Mouse (Mus musculus) left cerebral cortex, postnatal 36 days (tissue): ENCODE results near the gene Gar1. TPM values are rescaled to one million over a fixed set of nuclear protein-coding genes. Genes with fewer than 3 reads are reported as not detected.

Experiments used
- DNase-seq, 2 experiments: peaks; one replicate each; pipeline ENCODE4 v3.0.0; 2021 to 2022; ENCODE audit warnings: low spot score in 2 of 2, mixed read lengths in 1 of 2
- intact Hi-C: fragments of 180-260 bp; cut with DNase I; formaldehyde crosslinking; loops from one replicate; pipeline ENCODE4 v1.15.1; 2025
- total RNA-seq, 2 experiments: library from RNA; stranded (reverse); gene quantifications; 2 replicates each; pipeline ENCODE4 v1.2.3; 2021

Gar1 gene
- total RNA-seq, result 10 to 100 TPM; 40.5 to 46.1 TPM

- intact Hi-C loops, result loop anchor here (1.0 kb wide), 1 partner anchor 47 kb away; the partner anchor contains the start of gene Pla2g12a
- peak; percentile 96 to 98 for DNase-seq
Measured at GRCm38 (mm10) chr3:129831035-129831568, at the start of gene Gar1. Gene Gar1, minus strand, starts transcription at chr3:129831396.

GRCm38 (mm10) chr3:129879913-129880312 is 48.7 kb upstream of the Gar1 start:
- intact Hi-C loops, result no loop called here

GRCm38 (mm10) chr3:129879131-129879757 is 48.0 kb upstream of the Gar1 start:
- no peak for DNase-seq
- intact Hi-C loops, result no loop called here

More at GRCm38 (mm10) chr3:129879913-129880312, 48.7 kb upstream of the Gar1 start:
- DNase-seq, result no peak

DNA sequence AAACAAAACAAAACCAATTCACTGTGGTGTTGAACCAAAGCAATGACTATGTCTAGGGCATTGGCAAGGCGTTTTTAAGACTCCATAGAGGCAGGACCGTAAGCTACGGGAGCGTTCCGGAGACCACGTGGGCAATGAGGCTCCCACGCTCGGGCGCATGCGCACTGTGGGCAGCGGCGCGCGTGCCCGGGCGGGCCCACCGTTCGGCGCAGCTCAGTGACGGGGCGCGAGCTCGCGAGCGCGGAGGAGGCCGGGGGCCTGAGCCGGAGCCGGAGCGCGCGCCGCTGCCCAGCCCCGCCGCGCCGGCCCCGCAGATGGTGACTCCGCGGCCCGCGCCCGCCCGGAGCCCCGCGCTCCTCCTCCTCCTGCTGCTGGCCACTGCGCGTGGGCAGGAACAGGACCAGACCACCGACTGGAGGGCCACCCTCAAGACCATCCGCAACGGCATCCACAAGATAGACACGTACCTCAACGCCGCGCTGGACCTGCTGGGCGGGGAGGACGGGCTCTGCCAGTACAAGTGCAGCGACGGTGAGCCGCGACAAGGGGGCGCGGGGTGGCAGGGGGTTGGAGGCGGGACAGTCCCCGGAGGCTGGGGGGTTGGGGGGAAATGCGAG is 47.3 kb upstream of the Gar1 start, which contains the start of gene Pla2g12a:
TSS of gene Pla2g12a (plus strand) at position 202 of the 617 bp plus-strand sequence.
- intact Hi-C loops, result loop anchor here (1.0 kb wide), 1 partner anchor 47 kb away; the partner anchor contains the start of gene Gar1

DNA sequence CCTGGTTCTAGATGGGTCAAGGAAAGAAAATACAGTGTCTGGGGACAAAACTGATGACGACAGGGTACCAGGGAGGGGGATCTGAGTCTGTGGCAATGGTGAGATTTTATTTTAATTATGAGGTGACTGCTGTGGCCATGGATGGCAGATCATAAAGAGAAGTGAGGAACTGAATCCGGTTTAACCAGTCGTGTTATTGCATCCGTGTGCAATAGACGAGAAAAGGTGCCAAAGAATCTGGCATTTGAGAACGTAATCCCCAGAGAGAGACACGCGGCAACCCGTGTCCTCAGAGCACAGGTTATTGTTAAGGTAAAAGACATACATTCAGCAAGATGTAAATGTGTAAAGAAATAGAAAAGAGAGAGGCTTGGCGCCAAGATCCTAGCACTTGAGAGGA is 46.1 kb upstream of the Gar1 start:
- intact Hi-C loops, result no loop called here
- no peak for DNase-seq

More for the DNA sequence above, 47.3 kb upstream of the Gar1 start, which contains the start of gene Pla2g12a:
- DNase-seq, result peak; percentile 92 to 95

DNA sequence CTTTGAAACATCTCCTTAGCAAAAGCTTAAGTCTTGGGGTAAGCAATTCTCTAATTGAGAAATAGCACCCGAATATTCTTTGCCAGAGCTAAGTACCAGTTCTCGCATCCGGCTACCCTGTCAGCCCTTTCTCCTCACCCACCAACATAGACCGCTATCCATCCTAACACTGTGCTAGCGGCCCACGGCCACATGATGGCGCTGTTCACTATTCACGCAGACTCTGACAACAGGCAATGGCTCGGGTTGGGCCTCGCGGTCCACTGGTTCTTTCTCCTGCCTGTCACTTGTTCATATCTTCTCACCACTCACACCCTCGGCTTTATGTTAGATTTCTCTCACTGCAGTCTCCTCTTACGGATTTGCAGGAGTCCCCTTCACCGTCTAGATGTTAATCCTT is 32.5 kb upstream of the Gar1 start:
- intact Hi-C loops, result no loop called here
- DNase-seq, result no peak

- intact Hi-C loops, result no loop called here
- DNase-seq, result no peak
Measured at GRCm38 (mm10) chr3:129862592-129862991, 31.4 kb upstream of the Gar1 start.

GRCm38 (mm10) chr3:129846846-129847245 is 15.7 kb upstream of the Gar1 start:
- DNase-seq, result no peak
- intact Hi-C loops, result no loop called here

DNA sequence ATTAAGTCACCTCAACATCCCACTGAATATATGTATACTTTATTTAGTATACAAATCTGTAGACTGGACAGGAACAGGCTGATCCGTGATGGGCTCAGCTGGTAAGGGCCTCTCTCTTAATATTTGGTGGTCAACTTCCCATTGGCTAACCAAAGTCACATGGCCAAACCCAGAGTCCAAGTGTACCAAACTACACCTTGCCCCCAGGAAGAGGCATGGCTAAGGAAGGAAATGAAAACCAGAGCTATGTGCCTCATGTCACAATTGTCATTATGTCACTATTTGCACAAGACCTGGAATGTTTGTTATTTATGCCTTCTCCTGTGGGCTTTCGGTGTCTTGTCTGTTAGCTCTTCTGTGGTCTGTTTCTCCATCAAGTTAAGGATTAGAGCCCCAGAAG is 14.7 kb upstream of the Gar1 start:
- no peak for DNase-seq
- intact Hi-C loops, result no loop called here

DNA sequence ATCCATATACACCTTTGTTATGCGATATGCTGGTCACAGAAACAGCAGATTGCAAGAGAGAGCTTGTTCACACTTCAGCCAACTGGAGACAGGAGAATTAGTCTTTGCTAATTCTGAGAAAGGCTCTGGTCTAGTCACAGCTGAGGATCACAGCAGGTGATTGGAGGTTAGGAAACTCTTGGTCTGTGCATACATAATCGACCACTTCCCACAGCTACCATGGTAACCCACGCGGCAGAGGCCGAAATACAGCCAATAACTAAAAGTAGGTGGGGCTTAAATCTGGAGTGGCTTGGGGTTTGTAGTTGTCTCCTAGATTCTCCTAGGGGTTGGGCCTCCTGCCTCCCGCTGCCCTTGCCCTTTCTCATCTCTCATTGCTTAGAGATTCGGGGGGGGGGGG is 6.8 kb upstream of the Gar1 start:
- intact Hi-C loops, result no loop called here
- DNase-seq, result no peak

GRCm38 (mm10) chr3:129836965-129837364 is 5.8 kb upstream of the Gar1 start:
- no peak for DNase-seq
- intact Hi-C loops, result no loop called here

GRCm38 (mm10) chr3:129836051-129836697 is 5.0 kb upstream of the Gar1 start:
- intact Hi-C loops, result no loop called here
- DNase-seq, result no peak

DNA sequence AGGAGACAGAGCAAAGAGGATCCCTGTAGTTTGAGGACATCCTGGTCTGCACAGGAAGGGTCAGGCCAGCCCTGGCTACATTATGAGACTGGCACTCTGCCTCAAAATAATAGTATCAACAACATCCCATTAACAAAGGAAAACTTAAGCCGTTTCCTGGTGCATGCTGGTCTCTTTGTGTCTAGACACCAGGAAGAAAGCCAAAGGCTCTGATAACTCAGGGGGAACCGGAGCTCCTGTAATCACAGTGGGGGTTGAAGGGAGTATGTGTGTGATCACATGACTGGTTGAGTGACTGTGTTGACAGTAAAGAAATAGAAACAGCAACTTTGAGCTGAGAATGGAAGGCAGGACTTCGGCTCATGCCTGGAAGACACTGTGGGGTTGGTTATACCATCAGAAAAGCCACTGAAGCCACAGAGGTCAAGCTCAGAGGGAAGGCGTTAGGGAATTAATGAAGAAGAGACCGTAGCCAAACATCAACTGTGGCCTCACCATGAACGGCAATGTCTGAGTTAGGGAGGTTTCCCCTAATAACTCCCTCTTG is 4.3 kb upstream of the Gar1 start, which contains the start of gene Cfi:
TSS of gene Cfi (plus strand) at position 497 of the 547 bp plus-strand sequence.
- intact Hi-C loops, result no loop called here
- no peak for DNase-seq

GRCm38 (mm10) chr3:129830626-129831025 is 570 bp downstream of the Gar1 start:
- no peak for DNase-seq
- intact Hi-C loops, result loop anchor here (1.0 kb wide), 1 partner anchor 48 kb away; the partner anchor contains the start of gene Pla2g12a

- DNase-seq, result no peak
- intact Hi-C loops, result no loop called here
Measured at GRCm38 (mm10) chr3:129827691-129828090, 3.5 kb downstream of the Gar1 start.

- intact Hi-C loops, result no loop called here
- no peak for DNase-seq
Measured at GRCm38 (mm10) chr3:129826691-129827090, 4.5 kb downstream of the Gar1 start.

- intact Hi-C loops, result loop anchor here (5.0 kb wide), 1 partner anchor 252 kb away; no protein-coding TSS in a partner anchor
Measured at GRCm38 (mm10) chr3:129824891-129825290, 6.3 kb downstream of the Gar1 start.

DNA sequence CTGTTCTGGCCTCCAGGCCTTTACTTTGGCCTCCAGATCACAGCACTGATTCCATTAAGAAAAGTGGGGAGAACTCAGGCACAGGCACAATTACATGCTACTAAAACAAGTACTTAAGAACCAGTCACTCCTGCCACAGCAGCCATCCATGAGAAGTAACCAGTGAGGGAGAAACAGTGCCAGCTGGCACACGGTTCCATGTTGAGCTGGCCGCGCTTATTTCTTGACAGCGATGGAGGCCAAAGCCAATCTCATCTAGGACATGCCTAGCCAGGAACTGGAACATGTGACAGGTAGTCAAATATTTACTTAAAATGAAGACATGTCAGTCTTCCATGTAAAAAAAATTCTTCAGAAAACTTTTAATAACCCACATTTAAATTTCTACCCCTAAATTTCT is 7.0 kb downstream of the Gar1 start:
- intact Hi-C loops, result loop anchor here (5.0 kb wide), 1 partner anchor 253 kb away; no protein-coding TSS in a partner anchor
- no peak for DNase-seq

More at GRCm38 (mm10) chr3:129824891-129825290, 6.3 kb downstream of the Gar1 start:
- DNase-seq, result no peak

- intact Hi-C loops, result loop anchor here (5.0 kb wide), 1 partner anchor 254 kb away; no protein-coding TSS in a partner anchor
- DNase-seq, result no peak
Measured at GRCm38 (mm10) chr3:129823293-129823692, 7.9 kb downstream of the Gar1 start.
